Mouse (Mus musculus) heart, embryonic 14.5 days (tissue): Measurements from ENCODE around the gene Tmc6. TPM values are rescaled to one million over a fixed set of nuclear protein-coding genes. Genes with fewer than 3 reads are reported as not detected.

Source experiments
- ATAC-seq: fragments of 200-750 bp; cut with Nextera tagmentation; 2 replicates; pipeline ENCODE4 v1.8.0; 2017; ENCODE audit warnings: low read depth, moderate TSS enrichment; ENCODE audit not compliant: insufficient number of reproducible peaks, insufficient read depth, low FRiP score
- H3K27ac ChIP-seq, 2 experiments: fragments of 200-500 bp in 1 of 2; fragments of 300-500 bp in 1 of 2; sonication (generic) in 1 of 2; replicated peaks in 1 of 2; 2 replicates each; pipeline ENCODE4 v1.5.1; 2012 to 2014; ENCODE audit warnings: low read depth in 2 of 2, low read length in 2 of 2, control low read depth in 1 of 2, mild to moderate bottlenecking in 1 of 2, mixed read lengths in 1 of 2; ENCODE audit not compliant: control insufficient read depth in 1 of 2, insufficient read depth in 1 of 2
- H3K27me3 ChIP-seq: fragments of 300-500 bp; sonication (generic); 2 replicates; pipeline ENCODE4 v1.6.1; 2014; ENCODE audit warnings: mild to moderate bottlenecking, low read length, control low read depth; ENCODE audit not compliant: control insufficient read depth, insufficient read depth
- H3K36me3 ChIP-seq: fragments of 300-500 bp; sonication (generic); 2 replicates; pipeline ENCODE4 v1.6.1; 2014; ENCODE audit warnings: mild to moderate bottlenecking, control low read depth, low read length, mixed read lengths; ENCODE audit not compliant: control insufficient read depth, insufficient read depth
- H3K4me1 ChIP-seq, 2 experiments: fragments of 200-500 bp in 1 of 2; fragments of 300-500 bp in 1 of 2; sonication (generic) in 1 of 2; 2 replicates each; pipeline ENCODE4 v1.6.1; 2012 to 2014; ENCODE audit warnings: low read length in 2 of 2, control low read depth in 1 of 2, mixed read lengths in 1 of 2; ENCODE audit not compliant: control insufficient read depth in 2 of 2, insufficient read depth in 2 of 2
- H3K4me2 ChIP-seq: fragments of 300-500 bp; sonication (generic); 2 replicates; pipeline ENCODE4 v1.6.1; 2014; ENCODE audit warnings: mild to moderate bottlenecking, low read length
- H3K4me3 ChIP-seq, 2 experiments: fragments of 200-500 bp in 1 of 2; fragments of 300-500 bp in 1 of 2; sonication (generic) in 1 of 2; 2 replicates each; pipeline ENCODE4 v1.5.1; 2012 to 2014; ENCODE audit warnings: low read length in 2 of 2, mild to moderate bottlenecking in 2 of 2, control low read depth in 1 of 2, low read depth in 1 of 2, moderate library complexity in 1 of 2; ENCODE audit not compliant: control insufficient read depth in 1 of 2, insufficient read depth in 1 of 2
- H3K9ac ChIP-seq: fragments of 300-500 bp; sonication (generic); 2 replicates; pipeline ENCODE4 v1.6.1; 2014; ENCODE audit warnings: mild to moderate bottlenecking, low read length
- H3K9me3 ChIP-seq: fragments of 300-500 bp; sonication (generic); 2 replicates; pipeline ENCODE4 v1.6.1; 2016; ENCODE audit warnings: low read length, control low read depth; ENCODE audit not compliant: control insufficient read depth
- WGBS: fragments of 180-500 bp; shearing (Covaris S2); extraction: QIAGEN DNeasy Blood & Tissue Kit; methylation state at CpG from one replicate; pipeline ENCODE4 v1.1.7; 2014; 5-methylcytosine and 5-hydroxymethylcytosine counted together
- polyA plus RNA-seq: library from polyadenylated mRNA; unstranded; fragments of >200 nt; fragmentation: Nextera tagmentation; extraction: Ambion mirVana; gene quantifications from 2 replicates; pipeline ENCODE4 v1.2.1, GENCODE M21; 2014

Gene Tmc6
- polyA plus RNA-seq, 1 experiment from 2014 or later: 22.5 TPM

DNA sequence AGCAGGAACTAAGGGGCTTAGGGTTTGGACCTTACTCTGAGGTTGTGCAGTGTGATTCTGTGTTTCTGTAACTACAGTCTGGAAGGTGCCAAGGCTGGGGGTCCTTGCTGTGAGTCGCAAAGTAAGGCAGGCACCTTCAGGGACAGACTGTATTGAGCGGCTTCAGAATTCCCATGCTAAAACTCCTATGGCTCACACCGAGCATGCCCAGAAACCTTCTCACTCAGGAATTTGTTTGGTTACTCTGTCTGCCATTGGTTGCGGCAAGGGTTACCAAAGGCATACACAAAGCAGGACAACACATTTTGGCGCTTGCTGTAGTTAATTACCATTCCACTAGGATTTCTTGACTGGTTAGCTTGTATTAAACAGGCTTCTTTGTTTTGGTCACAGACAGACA, 44.2 kb upstream of the Tmc6 start:
- Histone ChIP-seq H3K27ac (peak overlapping the region; percentile 83 to 97), H3K4me3 (peak overlapping the region; percentile 56 to 71), H3K27me3 (no peaks in the 10 kb centered on the region), H3K9me3 (no peaks in the 10 kb centered on the region), H3K36me3 (peaks cover 29% of the 10 kb centered on the region), H3K9ac (peak overlapping the region; percentile 86), H3K4me1 (peaks cover 63 to 90% of the 10 kb centered on the region in 2 experiments), H3K4me2 (peak overlapping the region; percentile 92)
- no peak for ATAC-seq
- WGBS: 10% methylated on average over 5 of the region's 5 CpGs

DNA sequence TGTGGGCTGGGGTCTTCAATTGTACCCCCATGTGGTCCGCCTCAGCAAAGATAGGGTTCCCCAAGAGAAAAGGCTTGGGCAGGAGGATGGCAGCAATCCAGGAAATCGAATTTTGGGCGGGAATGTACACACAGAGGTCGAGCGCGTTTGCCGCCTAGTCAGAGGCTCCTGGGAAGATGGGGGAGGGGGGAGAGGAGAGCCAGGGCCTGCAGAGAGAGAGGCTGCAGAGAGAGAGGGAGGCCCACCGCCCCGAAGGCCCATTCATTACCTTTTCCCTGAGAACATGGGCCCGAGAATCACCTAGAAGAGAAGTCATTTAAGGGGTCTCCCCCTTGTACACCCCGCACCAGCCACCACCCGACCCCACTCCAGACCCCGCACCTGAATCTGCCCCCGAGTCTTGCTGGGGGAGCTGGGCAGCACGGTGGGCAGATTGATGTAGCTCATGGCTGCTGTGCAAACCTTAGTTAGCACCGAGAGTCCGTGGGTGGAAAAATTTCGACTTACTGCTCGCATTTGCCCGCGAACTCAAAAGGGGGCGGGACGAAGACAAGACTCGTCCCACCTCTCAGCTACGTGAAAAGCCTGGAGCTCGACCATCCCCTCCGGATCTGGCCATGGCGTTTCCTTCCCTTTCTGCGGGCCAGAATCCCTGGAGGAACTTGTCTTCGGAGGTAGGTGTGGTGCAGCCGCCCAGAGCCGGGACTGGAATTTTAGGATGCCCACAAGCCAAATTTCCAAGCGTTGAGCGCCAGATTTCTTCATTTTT, 43.5 kb upstream of the Tmc6 start, which contains the start of the genes Afmid and Tk1:
Gene Afmid (plus strand): TSS at position 592 of the 769 bp plus-strand sequence.
Gene Tk1 (minus strand): TSS at position 760 of the 769 bp plus-strand sequence.
- H3K36me3 ChIP-seq: peaks cover 35% of the 10 kb centered on the region
- no peaks in the 10 kb centered on the region for H3K27me3 ChIP-seq
- H3K9ac ChIP-seq: peak within 1 kb of the TSS; percentile 86
- no peak for ATAC-seq
- peak within 1 kb of the TSS; percentile 83 to 97 for H3K27ac ChIP-seq
- under 1% methylated on average over 34 of the region's 34 CpGs for WGBS
- H3K4me2 ChIP-seq: peak within 1 kb of the TSS; percentile 92
- peak within 1 kb of the TSS; percentile 56 to 71 for H3K4me3 ChIP-seq
- no peaks in the 10 kb centered on the region for H3K9me3 ChIP-seq
- H3K4me1 ChIP-seq: peaks cover 59 to 84% of the 10 kb centered on the region in 2 experiments

DNA sequence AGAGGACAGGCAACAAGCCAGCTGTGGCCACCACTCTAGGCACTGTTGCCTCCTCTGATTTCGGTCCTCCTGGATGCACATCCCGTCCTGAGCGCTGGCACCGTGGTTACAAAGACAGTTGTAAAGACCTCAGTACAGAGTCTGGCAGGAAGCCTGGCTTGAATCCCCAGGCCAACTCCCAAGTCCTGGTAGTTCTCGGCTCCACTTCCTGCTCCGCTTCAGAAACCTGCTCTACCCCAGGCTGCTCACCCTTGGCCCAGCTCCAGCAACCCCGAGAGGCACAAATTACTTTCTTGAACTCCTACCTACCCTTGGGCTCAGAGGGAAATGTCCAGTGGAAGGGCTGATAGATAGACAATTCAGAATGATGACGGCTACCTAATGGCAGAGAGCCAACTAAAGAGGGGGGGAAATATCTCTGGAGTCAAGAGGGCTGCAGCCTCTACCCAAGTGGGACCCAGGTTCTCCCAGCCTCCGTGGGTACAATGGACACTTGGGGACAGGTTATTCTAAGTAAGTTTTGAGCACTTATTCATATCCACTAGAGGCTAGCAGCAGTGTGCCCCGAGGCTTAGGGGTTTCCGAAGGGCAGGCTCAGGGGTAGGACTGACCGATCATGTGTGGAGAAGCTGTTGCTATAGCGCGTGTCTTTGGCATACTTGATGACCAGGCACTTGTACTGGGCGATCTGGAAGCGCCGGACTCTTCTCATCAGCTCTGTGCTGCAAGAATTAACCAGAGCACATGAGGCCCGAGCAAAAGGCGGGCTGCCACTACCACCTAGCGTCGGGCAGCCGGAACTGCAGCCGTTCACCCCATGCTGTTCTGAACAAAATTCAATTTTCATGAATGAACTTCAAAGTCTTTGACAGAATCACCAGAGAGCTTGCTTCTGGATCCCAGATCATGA, 42.3 kb upstream of the Tmc6 start:
- H3K27me3 ChIP-seq: no peaks in the 10 kb centered on the region
- peaks cover 55 to 83% of the 10 kb centered on the region in 2 experiments for H3K4me1 ChIP-seq
- no peaks in the 10 kb centered on the region for H3K9me3 ChIP-seq
- H3K4me2 ChIP-seq: peak overlapping the region; percentile 92
- peak; percentile 48; the same call in 1 of the 2 replicates for ATAC-seq
- 9% methylated on average over 23 of the region's 23 CpGs for WGBS
- H3K27ac ChIP-seq: peak overlapping the region; percentile 36 to 97
- H3K4me3 ChIP-seq: peak overlapping the region; percentile 56 to 71
- peaks cover 47% of the 10 kb centered on the region for H3K36me3 ChIP-seq
- peak overlapping the region; percentile 86 for H3K9ac ChIP-seq

DNA sequence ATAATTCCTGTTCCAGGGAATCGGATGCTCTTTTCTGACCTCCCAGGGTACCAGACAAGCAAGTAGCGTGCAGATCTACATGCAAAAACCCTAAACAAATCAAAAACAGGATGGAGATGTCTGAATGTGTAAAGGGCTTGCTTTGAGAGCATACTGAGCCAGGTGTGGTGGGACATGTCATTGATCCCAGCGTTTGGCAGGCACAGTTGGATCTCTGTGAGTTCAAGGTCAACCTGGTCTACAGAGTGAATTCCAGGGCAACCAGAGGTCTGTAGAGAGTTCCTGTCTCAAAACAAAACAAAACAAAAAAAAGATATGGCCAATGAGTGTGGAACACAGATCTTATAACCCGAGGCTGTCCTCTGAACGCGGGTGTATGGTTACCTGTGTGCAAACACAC, 41.4 kb upstream of the Tmc6 start:
- no peaks in the 10 kb centered on the region for H3K9me3 ChIP-seq
- H3K4me2 ChIP-seq: peak overlapping the region; percentile 92
- no peak overlapping the region for H3K4me3 ChIP-seq
- H3K27ac ChIP-seq: peak overlapping the region; percentile 65 to 97
- H3K27me3 ChIP-seq: no peaks in the 10 kb centered on the region
- peaks cover 53 to 79% of the 10 kb centered on the region in 2 experiments for H3K4me1 ChIP-seq
- WGBS: 89% methylated on average over 6 of the region's 6 CpGs
- peaks cover 56% of the 10 kb centered on the region for H3K36me3 ChIP-seq
- ATAC-seq: no peak
- H3K9ac ChIP-seq: peak overlapping the region; percentile 54

DNA sequence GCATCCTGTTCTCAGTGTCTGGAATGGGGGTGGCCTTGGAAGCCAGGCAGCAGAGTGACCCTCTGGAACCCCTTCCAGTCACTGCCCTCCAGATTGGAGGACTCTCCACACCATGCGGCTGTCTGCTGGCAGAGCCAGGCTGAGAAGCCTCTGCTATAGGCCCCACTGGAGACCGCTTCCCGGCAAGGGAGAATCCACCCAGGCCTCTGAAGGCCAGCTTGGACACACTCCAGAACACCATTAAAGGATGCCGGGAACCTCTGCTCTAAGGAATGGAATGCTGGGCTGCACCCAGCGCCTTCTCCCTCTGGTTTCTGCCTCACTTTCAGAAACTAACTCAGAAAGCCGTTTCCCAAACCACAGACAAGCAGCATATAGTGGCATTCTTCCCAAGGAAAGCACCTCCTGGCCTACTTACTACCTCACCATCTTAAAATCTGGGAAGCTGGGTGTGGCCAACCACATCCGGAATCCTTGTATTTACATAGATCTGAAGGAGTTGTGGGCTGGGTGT, 40.8 kb upstream of the Tmc6 start:
- ATAC-seq: no peak
- WGBS: 40% methylated on average over 7 of the region's 7 CpGs
- Histone ChIP-seq H3K9ac (peak overlapping the region; percentile 54), H3K27ac (peak overlapping the region; percentile 65 to 73), H3K9me3 (no peaks in the 10 kb centered on the region), H3K36me3 (peaks cover 62% of the 10 kb centered on the region), H3K4me1 (peaks cover 47 to 72% of the 10 kb centered on the region in 2 experiments), H3K4me2 (peak overlapping the region; percentile 92), H3K27me3 (no peaks in the 10 kb centered on the region), H3K4me3 (no peak overlapping the region)

DNA sequence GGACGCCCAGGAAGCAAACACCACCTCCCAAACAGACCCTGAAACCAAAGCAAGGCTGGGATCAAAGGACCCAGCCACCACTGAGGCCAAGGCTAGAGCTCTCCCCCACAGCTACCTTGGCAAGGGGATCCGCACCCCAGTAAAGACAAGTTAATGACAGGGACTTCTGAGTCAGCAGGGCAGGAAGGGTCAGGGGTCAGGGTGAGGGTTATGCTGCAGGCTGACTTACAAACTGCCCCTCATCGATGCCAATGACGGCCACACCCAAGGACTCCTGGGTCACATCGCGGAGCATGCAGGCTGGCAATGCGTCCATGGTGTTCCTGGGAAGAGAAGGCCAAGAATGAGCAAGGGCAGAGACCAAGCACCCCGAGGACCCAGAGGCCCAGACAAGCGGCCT, 39.9 kb upstream of the Tmc6 start:
- Histone ChIP-seq H3K4me2 (no peak overlapping the region), H3K27me3 (no peaks in the 10 kb centered on the region), H3K36me3 (peaks cover 72% of the 10 kb centered on the region), H3K4me1 (peaks cover 38 to 63% of the 10 kb centered on the region in 2 experiments), H3K9ac (0 out of 2 replicates have a peak overlapping the region, but pooled peaks have one; percentile 54), H3K4me3 (no peak overlapping the region), H3K27ac (no peak overlapping the region), H3K9me3 (no peaks in the 10 kb centered on the region)
- ATAC-seq: no peak
- 91% methylated on average over 9 of the region's 9 CpGs for WGBS

DNA sequence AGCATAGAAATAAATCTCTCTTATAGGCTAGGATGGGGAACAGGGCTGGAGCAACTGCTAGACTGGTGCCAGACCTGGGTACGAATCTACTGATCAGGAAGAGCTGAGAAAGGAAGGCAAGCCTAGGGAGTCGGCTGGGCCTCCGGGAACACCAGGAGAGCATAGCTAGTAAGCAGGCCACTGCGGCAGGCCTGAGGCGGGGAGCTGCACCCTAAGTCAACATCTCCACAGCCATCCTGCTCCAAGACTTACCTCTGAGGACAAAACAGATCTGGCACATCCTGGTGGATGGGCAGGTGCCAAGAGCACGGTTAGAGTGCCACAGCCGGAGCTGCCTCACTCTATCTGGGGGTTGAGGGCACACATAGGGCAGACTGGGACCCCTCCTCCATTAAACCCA, 38.2 kb upstream of the Tmc6 start:
- H3K9ac ChIP-seq: peak overlapping the region; percentile 53
- peaks cover 88% of the 10 kb centered on the region for H3K36me3 ChIP-seq
- no peaks in the 10 kb centered on the region for H3K27me3 ChIP-seq
- H3K4me3 ChIP-seq: no peak overlapping the region
- H3K27ac ChIP-seq: peak overlapping the region in 1 of 2 experiments; percentile 77; a peak in 2 of 4 replicates
- no peaks in the 10 kb centered on the region for H3K9me3 ChIP-seq
- WGBS: 93% methylated on average over 7 of the region's 7 CpGs
- no peak for ATAC-seq
- H3K4me2 ChIP-seq: no peak overlapping the region
- H3K4me1 ChIP-seq: peaks cover 30 to 49% of the 10 kb centered on the region in 2 experiments
